Mouse (Mus musculus) yolk sac, embryonic 10.5 days (tissue): ENCODE measurements at regions not wholly inside any gene's neighbourhood (a gene's known extent, or its start where the extent isn't known, plus 50 kb on each side); places are given as distances from the start of the nearest gene placed in this dataset.

Source experiments
- DNase-seq: peaks from one replicate; pipeline ENCODE4 v3.0.0-alpha.2; 2017; ENCODE audit warnings: low spot score

DNA sequence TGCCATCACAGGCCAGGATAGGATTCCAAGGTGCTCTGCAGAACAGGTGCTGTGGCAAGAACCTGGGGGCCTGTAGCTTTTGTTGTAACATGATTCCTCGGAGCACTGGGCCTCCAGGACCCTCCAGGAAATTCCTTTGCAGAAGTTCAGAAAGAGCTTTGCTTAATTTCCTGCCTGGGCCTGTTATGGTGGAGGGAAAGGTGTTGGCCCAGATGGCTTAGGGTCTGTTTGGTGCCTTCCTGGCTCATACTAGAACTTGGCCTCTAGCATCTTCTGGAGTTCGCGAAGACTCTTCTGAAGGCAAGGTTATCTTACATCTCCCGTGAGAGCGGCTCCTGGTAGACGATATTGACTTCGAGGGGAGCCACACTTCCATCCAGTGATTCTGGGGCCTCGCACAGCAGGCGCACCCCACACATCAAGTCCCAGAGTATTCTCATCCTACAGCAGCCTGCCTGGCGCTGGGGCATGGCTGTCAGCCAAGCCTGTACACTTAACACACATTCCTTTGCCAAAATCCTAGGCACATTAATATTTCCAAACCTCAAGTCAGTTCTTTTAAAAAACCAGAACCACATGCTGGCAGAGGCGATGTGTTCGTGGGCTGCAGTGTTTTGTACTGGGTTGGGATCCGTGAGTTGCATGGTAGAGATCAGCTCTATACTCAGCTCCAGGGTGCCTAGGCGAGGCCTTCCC is 54.5 kb upstream of the Cxcl14 start:
- DNase-seq = no peak

GRCm38 (mm10) chr13:56351401-56351735 is 55.0 kb upstream of the Cxcl14 start:
- DNase-seq = peak; percentile 29

DNA sequence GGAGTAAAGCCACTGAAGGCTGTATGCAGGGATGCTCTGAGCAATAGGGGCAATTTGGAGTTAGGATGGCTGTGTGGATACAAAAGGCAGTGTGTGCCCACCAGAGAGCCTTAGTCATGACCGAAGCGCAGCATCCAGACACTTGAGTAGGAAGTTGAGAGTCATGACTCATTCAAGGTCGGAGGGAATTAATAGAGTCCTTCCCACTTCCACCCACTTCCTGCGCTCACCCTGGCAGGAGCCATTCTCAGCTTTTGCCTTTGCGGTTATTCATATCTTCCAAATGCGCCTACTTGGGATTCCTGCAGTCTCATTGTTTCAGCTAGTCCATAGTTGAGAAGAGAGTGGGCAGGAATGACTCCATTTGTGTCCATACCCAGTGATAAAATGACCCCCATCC is 56.1 kb upstream of the Cxcl14 start:
- no peak for DNase-seq

GRCm38 (mm10) chr13:56352839-56353605 is 56.7 kb upstream of the Cxcl14 start:
- no peak for DNase-seq

DNA sequence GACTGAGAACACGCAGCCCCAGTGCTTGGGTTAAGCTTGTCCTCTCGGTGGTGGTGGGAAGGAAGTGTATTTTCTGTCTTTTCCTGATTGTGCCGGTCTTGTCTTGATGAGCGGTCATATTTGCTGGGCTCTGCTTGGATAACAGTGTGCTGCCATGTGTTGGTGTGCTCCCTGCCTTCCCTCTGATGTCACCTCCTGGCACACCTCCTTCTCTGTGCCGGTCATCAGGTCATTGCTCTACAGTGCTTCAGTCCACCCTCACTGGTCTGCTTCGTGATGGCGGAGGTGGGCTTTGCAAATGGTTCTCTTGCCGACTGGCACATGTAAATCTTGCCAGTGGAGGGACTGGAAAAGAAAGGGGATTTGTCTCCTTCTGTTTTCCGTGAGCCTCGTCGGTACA is 57.6 kb upstream of the Cxcl14 start:
- no peak for DNase-seq

DNA sequence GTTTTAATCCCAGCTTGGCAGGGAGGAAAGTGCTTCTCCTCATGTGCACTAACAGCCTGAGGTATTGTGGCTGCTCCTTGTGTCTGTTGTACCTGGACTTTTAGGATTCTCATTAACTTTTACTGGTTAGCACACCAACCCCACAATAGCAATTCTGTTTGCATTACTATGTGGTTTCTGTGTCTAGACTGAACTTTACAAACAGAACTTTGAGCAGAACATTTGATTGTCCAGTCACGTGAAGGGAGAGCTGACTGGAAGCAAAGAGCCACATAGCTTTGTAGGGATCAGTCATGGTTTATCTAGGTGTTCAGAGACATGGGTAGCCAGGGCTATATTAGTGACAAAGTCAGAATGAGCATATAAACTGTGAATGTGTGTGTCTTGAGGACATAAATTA is 58.3 kb upstream of the Cxcl14 start:
- no peak for DNase-seq

DNA sequence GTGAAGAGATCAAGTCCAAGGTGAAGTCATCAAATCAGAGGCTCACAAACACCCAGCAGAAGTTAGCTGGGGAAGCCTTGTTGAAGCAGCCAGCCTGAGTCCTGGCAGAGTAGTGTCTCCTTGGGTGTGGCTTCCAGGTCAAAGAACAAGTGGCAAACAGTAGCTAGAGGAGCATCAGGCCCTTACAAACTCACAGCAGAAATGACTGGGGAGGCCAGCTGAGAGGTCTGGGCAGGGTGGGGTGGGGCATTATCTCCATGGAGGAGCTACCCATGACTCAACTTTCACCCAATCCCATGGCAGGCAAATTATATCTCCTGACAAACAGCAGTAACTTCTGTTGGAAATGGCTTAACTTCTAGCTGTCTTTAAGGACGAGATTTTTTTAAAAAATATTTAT is 60.6 kb upstream of the Cxcl14 start:
- no peak for DNase-seq

GRCm38 (mm10) chr13:56357955-56358354 is 61.6 kb upstream of the Cxcl14 start:
- no peak for DNase-seq

DNA sequence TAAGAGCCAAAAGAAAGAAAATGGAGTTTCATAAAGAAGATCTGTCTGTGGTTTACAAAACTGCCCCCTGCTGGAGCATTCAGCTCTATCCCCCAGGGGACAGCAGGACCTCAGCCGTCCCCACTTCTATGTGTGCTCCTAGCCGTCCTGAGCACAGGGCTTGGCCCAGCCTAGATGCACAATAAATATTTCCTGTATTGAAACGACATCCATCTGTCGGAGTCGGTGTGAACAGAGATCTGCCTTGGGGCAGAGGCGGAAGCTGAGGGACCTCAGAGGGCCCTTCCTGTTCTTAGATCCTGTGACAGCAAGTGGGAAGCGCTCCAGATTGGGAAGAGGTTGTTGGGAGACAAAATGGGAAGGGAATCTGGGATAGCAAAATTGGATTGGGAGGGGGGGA is 62.5 kb upstream of the Cxcl14 start:
- DNase-seq = no peak

DNA sequence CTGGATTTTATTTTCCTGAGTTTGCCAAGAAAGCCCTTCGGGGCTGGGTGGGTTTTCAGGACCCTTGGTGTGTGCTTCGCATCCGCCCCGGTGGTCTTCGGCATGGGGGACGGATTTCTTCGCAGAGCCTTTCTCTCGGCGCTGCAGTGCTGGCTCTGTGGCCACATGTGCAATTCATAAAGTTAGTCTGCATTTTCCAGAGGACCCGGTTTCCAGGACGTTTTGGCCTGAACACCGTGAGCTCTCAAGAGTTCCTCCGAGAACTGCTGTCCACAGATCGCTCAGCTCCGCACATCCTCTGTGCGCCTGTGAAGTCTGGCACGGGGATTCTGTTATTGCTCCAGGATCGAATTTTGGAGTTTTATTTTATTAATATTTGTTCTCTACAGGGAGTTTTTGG is 63.2 kb upstream of the Cxcl14 start:
- DNase-seq = no peak

DNA sequence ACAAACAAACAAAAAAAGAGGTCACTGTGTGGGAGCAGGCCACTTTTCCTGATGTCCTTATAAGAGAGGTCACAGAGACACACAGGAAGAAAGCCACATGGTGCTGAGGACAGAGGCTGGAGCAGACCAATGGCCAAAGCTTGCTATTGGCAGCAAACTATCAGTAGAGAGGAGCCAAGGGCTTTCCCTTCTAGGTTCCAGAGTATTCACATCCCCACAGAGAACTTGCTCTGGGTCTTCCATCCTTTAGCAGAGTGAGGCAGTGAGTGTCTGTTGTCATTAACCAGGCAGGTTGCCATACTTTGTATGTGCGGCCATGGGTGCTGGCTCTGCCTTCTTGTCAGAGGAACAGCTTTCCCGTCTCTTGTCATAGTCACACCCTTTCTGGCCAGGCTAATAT is 64.5 kb upstream of the Cxcl14 start:
- DNase-seq = no peak

- DNase-seq = no peak
These were observed 64.2 kb upstream of the Gm3045 start for GRCm38 (mm10) chr13:56362238-56362637.

- DNase-seq = no peak
These were observed 63.7 kb upstream of the Gm3045 start for GRCm38 (mm10) chr13:56362646-56363045.

GRCm38 (mm10) chr13:56369600-56369999 is 56.8 kb upstream of the Gm3045 start:
- DNase-seq = no peak

DNA sequence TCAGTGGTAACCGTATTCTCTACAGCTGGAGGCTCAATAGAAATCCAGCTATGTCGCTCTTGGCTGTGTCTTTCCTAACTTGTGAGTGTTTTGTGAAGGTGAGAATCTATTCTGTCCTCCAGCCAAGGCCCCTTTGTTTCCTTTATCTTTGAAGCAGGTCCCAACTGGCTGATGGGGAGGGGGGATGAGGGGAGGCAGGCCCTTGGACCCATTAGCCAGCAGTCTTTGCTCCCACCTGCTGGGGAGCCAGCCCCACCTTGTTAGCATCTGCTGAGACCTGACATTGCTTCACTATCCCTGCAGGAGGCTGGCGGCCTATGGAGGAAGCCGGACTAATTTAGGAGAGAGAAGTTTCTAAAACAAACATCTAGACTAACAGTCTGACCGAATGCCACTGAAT is 55.0 kb upstream of the Gm3045 start:
- DNase-seq = no peak

DNA sequence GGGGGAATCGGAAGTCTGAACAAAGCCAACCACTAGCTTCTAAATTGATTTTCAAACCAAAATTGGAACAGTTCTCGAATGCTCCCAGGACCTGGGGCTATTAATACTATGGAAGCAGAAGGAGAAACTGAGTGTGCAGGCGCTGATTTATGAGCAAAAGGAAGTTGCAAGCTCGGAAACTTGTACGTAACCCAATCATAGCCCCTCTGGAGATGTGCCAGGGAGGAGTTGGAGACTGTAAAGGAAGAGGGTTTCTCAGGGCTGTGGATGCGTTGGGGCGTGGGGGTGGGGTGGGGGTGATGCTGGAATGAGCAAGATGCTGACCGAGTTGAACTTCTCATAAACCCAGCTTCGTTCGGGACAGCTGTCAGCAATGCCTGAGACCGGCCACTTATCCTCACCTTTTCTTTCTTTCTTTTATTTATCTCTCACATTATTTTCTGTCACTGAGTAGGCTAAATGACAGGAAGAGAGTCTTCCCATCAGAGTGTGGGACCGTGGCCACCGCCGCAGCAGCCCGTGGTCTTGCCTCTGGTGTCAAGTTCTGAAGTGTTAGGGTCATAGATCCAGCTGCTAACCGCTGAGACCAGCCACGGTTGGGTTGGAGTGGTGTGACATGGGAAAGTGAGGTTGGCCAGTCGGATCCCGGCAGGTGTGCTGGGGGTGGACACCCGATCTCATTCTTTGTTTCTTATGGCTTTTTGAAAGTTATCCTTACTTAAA is 54.2 kb upstream of the Gm3045 start:
- no peak for DNase-seq

DNA sequence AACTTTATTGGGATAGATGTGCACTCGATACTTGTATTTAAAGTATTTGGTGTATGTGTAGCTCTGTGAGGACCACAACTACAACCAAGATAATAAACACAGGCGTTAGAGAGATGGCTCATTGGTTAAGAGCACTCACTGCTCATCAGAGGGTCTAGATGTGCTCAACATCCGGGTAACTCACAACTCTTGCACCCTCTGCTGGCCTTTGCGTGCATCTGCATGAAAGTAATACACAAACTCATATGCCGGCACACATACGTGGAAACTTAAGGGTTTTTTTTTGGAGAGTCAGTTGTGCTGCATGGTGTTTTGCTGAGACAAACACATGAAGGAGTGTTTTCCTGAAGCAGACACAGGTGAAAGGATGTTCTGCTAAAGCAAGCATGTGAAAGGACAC is 53.7 kb upstream of the Gm3045 start:
- DNase-seq = no peak
